Mouse (Mus musculus) CH12.LX (cell line): ENCODE measurements at regions not wholly inside any gene's neighbourhood (a gene's known extent, or its start where the extent isn't known, plus 50 kb on each side); places are given as distances from the start of the nearest gene placed in this dataset.

Source experiments
- DNase-seq: peaks from one replicate; pipeline ENCODE4 v3.0.0-alpha.2; 2013; ENCODE audit errors: extremely low read depth
- H3K27ac ChIP-seq: 2 replicates; pipeline ENCODE4 v1.5.1; 2012; ENCODE audit warnings: low read depth, mild to moderate bottlenecking, control low read depth, moderate library complexity; ENCODE audit not compliant: insufficient read depth
- H3K27me3 ChIP-seq: replicated peaks from 2 replicates; pipeline ENCODE3; 2012; ENCODE audit warnings: inconsistent platforms
- H3K36me3 ChIP-seq, 2 experiments: replicated peaks in 1 of 2; 2 replicates each; pipeline versions ENCODE3 to v1.6.1; 2012; ENCODE audit warnings: inconsistent platforms in 1 of 2, low read length in 1 of 2, mild to moderate bottlenecking in 1 of 2, mixed read lengths in 1 of 2, moderate library complexity in 1 of 2; ENCODE audit not compliant: control insufficient read depth in 1 of 2, insufficient read depth in 1 of 2
- H3K4me1 ChIP-seq, 2 experiments: 2 replicates each; pipeline ENCODE4 v1.6.1; 2012; ENCODE audit warnings: inconsistent platforms in 1 of 2, moderate library complexity in 1 of 2; ENCODE audit not compliant: insufficient read depth in 2 of 2, control insufficient read depth in 1 of 2
- H3K4me2 ChIP-seq: 2 replicates; pipeline ENCODE4 v1.6.1; 2012; ENCODE audit warnings: low read depth, mild to moderate bottlenecking, control low read depth; ENCODE audit not compliant: poor library complexity, insufficient read depth, severe bottlenecking
- H3K4me3 ChIP-seq, 3 experiments: fragments of 150-350 bp in 1 of 3; sonication (generic) in 1 of 3; replicated peaks in 1 of 3; 2 replicates each; pipeline versions ENCODE3 to v1.5.1; 2011 to 2012; ENCODE audit warnings: low read depth in 2 of 3, low read length in 2 of 3, mild to moderate bottlenecking in 2 of 3, moderate library complexity in 2 of 3, control low read depth in 1 of 3, improper control_type of control experiment in 1 of 3, inconsistent platforms in 1 of 3, mixed read lengths in 1 of 3; ENCODE audit not compliant: poor library complexity in 1 of 3
- H3K79me2 ChIP-seq: replicated peaks from 2 replicates; pipeline ENCODE4 v1.6.1; 2012; ENCODE audit warnings: mild to moderate bottlenecking, moderate library complexity; ENCODE audit not compliant: control insufficient read depth, poor library complexity, insufficient read depth, severe bottlenecking; ENCODE audit errors: extremely low read depth
- H3K9ac ChIP-seq: 2 replicates; pipeline ENCODE4 v1.6.1; 2012; ENCODE audit warnings: low read depth, mild to moderate bottlenecking, control low read depth, moderate library complexity; ENCODE audit not compliant: insufficient read depth
- H3K9me3 ChIP-seq: replicated peaks from 2 replicates; pipeline ENCODE3; 2012; ENCODE audit warnings: low read length, inconsistent platforms, mixed read lengths
- CTCF ChIP-seq, 2 experiments: IDR thresholded peaks in 1 of 2; conservative IDR thresholded peaks in 1 of 2; 2 replicates each; pipeline ENCODE4 v1.5.1; 2011 to 2012; ENCODE audit warnings: low read depth in 2 of 2, low read length in 2 of 2, improper control_type of control experiment in 1 of 2, inconsistent platforms in 1 of 2, mild to moderate bottlenecking in 1 of 2, moderate library complexity in 1 of 2
- HCFC1 ChIP-seq: IDR thresholded peaks from 2 replicates; pipeline ENCODE4 v1.6.1; 2012; ENCODE audit warnings: low read depth, mild to moderate bottlenecking, inconsistent platforms, low read length, improper control_type of control experiment
- IRF4 ChIP-seq: IDR thresholded peaks from 2 replicates; pipeline ENCODE4 v1.6.1; 2014; ENCODE audit warnings: low read depth, mild to moderate bottlenecking, inconsistent platforms, low read length, improper control_type of control experiment
- JUND ChIP-seq: conservative IDR thresholded peaks from 2 replicates; pipeline ENCODE4 v1.6.1; 2011; ENCODE audit warnings: low read depth, low read length, improper control_type of control experiment
- MAFK ChIP-seq: IDR thresholded peaks from 2 replicates; pipeline ENCODE4 v1.6.1; 2011; ENCODE audit warnings: low read length, improper control_type of control experiment; ENCODE audit not compliant: insufficient replicate concordance
- MAX ChIP-seq: IDR thresholded peaks from 2 replicates; pipeline ENCODE4 v1.6.1; 2011; ENCODE audit warnings: low read length, improper control_type of control experiment
- NELFE ChIP-seq: IDR thresholded peaks from 2 replicates; pipeline ENCODE4 v1.6.1; 2011; ENCODE audit warnings: low read depth, low read length, improper control_type of control experiment
- PAX5 ChIP-seq: IDR thresholded peaks from 2 replicates; pipeline ENCODE4 v1.6.1; 2012; ENCODE audit warnings: low read length, inconsistent platforms, mixed read lengths
- RAD21 ChIP-seq: IDR thresholded peaks from 2 replicates; pipeline ENCODE4 v1.6.1; 2011; ENCODE audit warnings: low read depth, mild to moderate bottlenecking, low read length, improper control_type of control experiment, moderate library complexity
- RCOR1 ChIP-seq: conservative IDR thresholded peaks from 2 replicates; pipeline ENCODE4 v1.6.1; 2012; ENCODE audit warnings: low read depth, mild to moderate bottlenecking, inconsistent platforms, low read length, improper control_type of control experiment
- SIN3A ChIP-seq: IDR thresholded peaks from 2 replicates; pipeline ENCODE4 v1.6.1; 2012; ENCODE audit warnings: low read length, improper control_type of control experiment, inconsistent platforms
- TBP ChIP-seq: conservative IDR thresholded peaks from 2 replicates; pipeline ENCODE4 v1.6.1; 2011; ENCODE audit warnings: low read depth, low read length, improper control_type of control experiment
- USF1 ChIP-seq: IDR thresholded peaks from 2 replicates; pipeline ENCODE4 v1.6.1; 2014; ENCODE audit warnings: low read depth, mild to moderate bottlenecking, inconsistent platforms, low read length, improper control_type of control experiment
- USF2 ChIP-seq: conservative IDR thresholded peaks from 2 replicates; pipeline ENCODE4 v1.6.1; 2011; ENCODE audit warnings: low read depth, low read length, improper control_type of control experiment
- ZC3H11A ChIP-seq: IDR thresholded peaks from 2 replicates; pipeline ENCODE4 v1.6.1; 2012; ENCODE audit warnings: low read depth, mild to moderate bottlenecking, inconsistent platforms, low read length, improper control_type of control experiment
- ZNF384 ChIP-seq: IDR thresholded peaks from 2 replicates; pipeline ENCODE4 v1.6.1; 2012; ENCODE audit warnings: low read depth, low read length, improper control_type of control experiment, inconsistent platforms
- dilution Hi-C: fragments of 300-500 bp; cut with MboI; formaldehyde crosslinking; loops from 2 replicates; pipeline ENCODE4 v1.14.3; 2020; ENCODE audit warnings: low sequenced_read_pairs; ENCODE audit not compliant: extremely low pct_unique_long_range_greater_than_20kb, extremely low pct_ligation_motif_present
- in situ Hi-C: fragments of 300-500 bp; cut with MboI; formaldehyde crosslinking; loops from 3 replicates; pipeline ENCODE4 v1.14.3; 2019; ENCODE audit warnings: low sequenced_read_pairs, low pct_ligation_motif_present, low pct_unique_long_range_greater_than_20kb, mixed read lengths

GRCm38 (mm10) chr5:99787239-99787638 is 58.4 kb upstream of the Rasgef1b start:
- dilution Hi-C loops, result no loop called here
- H3K4me2 ChIP-seq, result no peak overlapping the region

GRCm38 (mm10) chr5:99787665-99788366 is 59.0 kb upstream of the Rasgef1b start:
- Histone ChIP-seq H3K4me2 (no peak overlapping the region), H3K27ac (no peak overlapping the region), H3K79me2 (no peaks in the 10 kb centered on the region), H3K9ac (no peak overlapping the region), H3K9me3 (no peaks in the 10 kb centered on the region), H3K4me3 (no peak overlapping the region), H3K27me3 (no peaks in the 10 kb centered on the region), H3K36me3 (no peaks in the 10 kb centered on the region), H3K4me1 (no peaks in the 10 kb centered on the region)
- TF ChIP-seq MAFK (no peak), RCOR1 (no peak), SIN3A (no peak), RAD21 (no peak), CTCF (conservative IDR thresholded peaks at IDR 0.05 in 1 of 2, IDR thresholded peaks at IDR 0.05 in 1 of 2; ENCODE audit: low read depth in 2 of 2, low read length in 2 of 2) (no peak), MAX (no peak), HCFC1 (no peak), IRF4 (no peak), JUND (no peak), USF2 (no peak), ZNF384 (no peak), NELFE (no peak), USF1 (no peak), ZC3H11A (no peak), TBP (no peak)
- DNase-seq, result no peak
- dilution Hi-C loops, result no loop called here
- in situ Hi-C loops, result no loop called here

More at GRCm38 (mm10) chr5:99787239-99787638, 58.4 kb upstream of the Rasgef1b start:
- no peak overlapping the region for H3K9ac ChIP-seq
- no peaks in the 10 kb centered on the region for H3K9me3 ChIP-seq
- in situ Hi-C loops, result no loop called here
- no peak for DNase-seq
- no peak overlapping the region for H3K4me3 ChIP-seq
- H3K27ac ChIP-seq, result no peak overlapping the region
- H3K27me3 ChIP-seq, result no peaks in the 10 kb centered on the region
- TF ChIP-seq MAFK (no peak), PAX5 (peak; percentile 80; the same call in 1 of the 2 replicates)
- no peaks in the 10 kb centered on the region for H3K79me2 ChIP-seq
- no peaks in the 10 kb centered on the region for H3K36me3 ChIP-seq
- H3K4me1 ChIP-seq, result no peaks in the 10 kb centered on the region
